9 mouse cellular contexts compared by ENCODE assay signal in the genomic region with DNA sequence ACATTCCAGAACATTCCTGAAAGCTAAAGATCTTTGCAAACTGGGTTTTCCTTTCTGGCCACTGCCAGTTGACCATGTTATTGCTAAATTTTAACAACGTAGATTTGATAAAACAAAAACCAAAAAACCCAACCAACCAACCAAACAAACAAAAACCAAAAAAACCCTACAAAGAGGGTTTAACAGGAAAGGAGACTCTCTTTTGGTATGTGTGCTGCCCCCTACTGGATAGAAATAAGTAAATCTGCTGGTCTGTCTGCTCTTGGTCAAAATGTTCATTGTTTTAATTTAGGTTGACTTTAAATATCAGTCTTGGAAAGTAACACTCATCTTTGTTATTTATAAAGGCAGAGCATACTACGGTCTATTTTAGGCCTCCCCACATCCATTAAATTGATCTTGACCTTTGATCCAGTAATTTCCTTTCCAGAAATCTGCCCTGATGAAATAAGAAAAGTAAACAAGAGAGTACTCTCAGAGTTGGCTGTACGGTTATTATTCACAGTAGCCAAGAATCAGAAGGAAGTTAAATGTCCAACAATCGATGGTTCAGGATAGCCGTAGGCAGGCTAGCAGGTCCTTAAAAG. TPM values are rescaled to one million over a fixed set of nuclear protein-coding genes. Genes with fewer than 3 reads are reported as not detected.
DNase-seq lines count a peak whose midpoint lies in the region; ATAC-seq and TF ChIP-seq lines count a peak whose summit lies in the region.
"Had no signal": no experiment of that assay in that cellular context is flagged by ENCODE, and none has a peak within 500 bp of the region (broad histone marks: within the 10 kb centered on the region; RNA-seq: fewer than 3 reads in every experiment).

No protein-coding gene starts in this region.

- no peak overlapping the region for H3K4me2 ChIP-seq in heart, embryonic 13.5 days
- H3K4me2 ChIP-seq in liver, embryonic 16.5 days (ENCODE audit: low read depth, low read length), result no peak overlapping the region
- H3K4me2 ChIP-seq: neural tube, embryonic 13.5 days had no signal

- peaks cover 26% of the 10 kb centered on the region for H3K4me1 ChIP-seq in heart, embryonic 13.5 days
- H3K4me1 ChIP-seq in liver, embryonic 16.5 days (ENCODE audit: control insufficient read depth, low read depth, low read length), result no peaks in the 10 kb centered on the region; the same call in 1 of the 2 replicates
- H3K4me1 ChIP-seq: neural tube, embryonic 13.5 days had no signal

- POLR2A ChIA-PET in Patski (lab: Charles Lee), result interaction anchor here (0.6 kb wide), 1 partner anchor 13 kb away, joined by 5 read pairs; no protein-coding TSS in a partner anchor

- DNase-seq in heart, adult 11 months, result no peak
- DNase-seq in 416B (ENCODE audit: low read depth) (peak; percentile 62), Patski (ENCODE audit: low read depth, low spot score) (no peak)
- no peak for DNase-seq in spleen, adult 12 weeks (ENCODE audit: low spot score)
- DNase-seq in urinary bladder, postnatal 14 days (ENCODE audit: low spot score), result no peak

- H3K4me3 ChIP-seq in heart, embryonic 13.5 days, result no peak overlapping the region
- no peak overlapping the region for H3K4me3 ChIP-seq in liver, embryonic 16.5 days (ENCODE audit: low read depth, low read length)
- H3K4me3 ChIP-seq: neural tube, embryonic 13.5 days had no signal

- CTCF ChIA-PET in Patski (lab: Charles Lee), result interaction anchor here (1.2 to 2.0 kb wide), 3 partner anchors 22 to 33 kb away, joined by 3 to 8 read pairs (median 5); no protein-coding TSS in a partner anchor

- peak; percentile 59 for TF ChIP-seq CTCF in Patski (IDR thresholded peaks at IDR 0.05)

- in situ Hi-C loops in Patski (cut with MboI; ENCODE audit: low pct_unique_long_range_greater_than_20kb), result no loop called here

- 58% methylated on average over 5 of the region's 5 CpGs for WGBS in heart, embryonic 13.5 days
- 48% methylated on average over 5 of the region's 5 CpGs for WGBS in liver, embryonic 16.5 days (ENCODE audit: insufficient replicate concordance)

- no peak for ATAC-seq in heart, embryonic 13.5 days (ENCODE audit: extremely low read depth, insufficient number of reproducible peaks, low FRiP score, low TSS enrichment)
- ATAC-seq in Patski, result no peak
- ATAC-seq in liver, embryonic 16.5 days (ENCODE audit: low read depth), result no peak
- ATAC-seq in erythroid progenitor cell, adult 5-6 weeks (replicated peaks; ENCODE audit: low FRiP score, poor library complexity, severe bottlenecking), result no peak

- H3K9me3 ChIP-seq in heart, embryonic 13.5 days, result no peaks in the 10 kb centered on the region
- H3K9me3 ChIP-seq in liver, embryonic 16.5 days (replicated peaks; ENCODE audit: control insufficient read depth, low read length), result no peaks in the 10 kb centered on the region
- H3K9me3 ChIP-seq: neural tube, embryonic 13.5 days had no signal

- H3K27ac ChIP-seq in heart, embryonic 13.5 days (replicated peaks), result peak overlapping the region; percentile 42
- peak overlapping the region; percentile 52; the same call in 1 of the 2 replicates for H3K27ac ChIP-seq in liver, embryonic 16.5 days (ENCODE audit: low read length)
- H3K27ac ChIP-seq: neural tube, embryonic 13.5 days had no signal

- H3K36me3 ChIP-seq in heart, embryonic 13.5 days, result no peaks in the 10 kb centered on the region
- no peaks in the 10 kb centered on the region for H3K36me3 ChIP-seq in liver, embryonic 16.5 days (ENCODE audit: control insufficient read depth, insufficient read depth)
- H3K36me3 ChIP-seq: neural tube, embryonic 13.5 days had no signal

- no peak overlapping the region for H3K9ac ChIP-seq in heart, embryonic 13.5 days
- no peak overlapping the region for H3K9ac ChIP-seq in liver, embryonic 16.5 days (ENCODE audit: low read depth, low read length)
- H3K9ac ChIP-seq: neural tube, embryonic 13.5 days had no signal

- no peaks in the 10 kb centered on the region for H3K27me3 ChIP-seq in heart, embryonic 13.5 days (replicated peaks)
- H3K27me3 ChIP-seq in Patski, result no peaks in the 10 kb centered on the region
- H3K27me3 ChIP-seq in liver, embryonic 16.5 days (ENCODE audit: control insufficient read depth, insufficient read depth, low read depth, low read length), result no peaks in the 10 kb centered on the region
- H3K27me3 ChIP-seq: neural tube, embryonic 13.5 days had no signal

RNA-seq across cellular contexts. Expression of gene Prr5l, which starts 54.7 kb away (rescaled TPM):
- polyA plus RNA-seq in heart, embryonic 13.5 days (2015; fragmentation: Nextera tagmentation; extraction: Ambion mirVana), result 8.9 and 11.1 TPM in 2 replicates
- polyA plus RNA-seq in Patski (2021), result 3.8 TPM
- 5.2 and 5.4 TPM in 2 replicates for polyA plus RNA-seq in liver, embryonic 16.5 days (2015; fragmentation: Nextera tagmentation; extraction: Ambion mirVana)
- total RNA-seq in erythroid progenitor cell, adult 5-6 weeks (2015; ENCODE audit: low replicate concordance), result 1.4 TPM in 1 of 2 replicates, not detected in the other
- not detected in 2 replicates for total RNA-seq in erythroid progenitor cell, adult 5-6 weeks (2017; ENCODE audit: low replicate concordance)

RNA-seq across cellular contexts. Expression of gene Commd9, which starts 57.9 kb away (rescaled TPM):
- polyA plus RNA-seq in heart, embryonic 13.5 days (2015; fragmentation: Nextera tagmentation; extraction: Ambion mirVana), result 51.3 and 55.9 TPM in 2 replicates
- polyA plus RNA-seq in Patski (2021), result 52.3 TPM
- 19.9 and 21.7 TPM in 2 replicates for polyA plus RNA-seq in liver, embryonic 16.5 days (2015; fragmentation: Nextera tagmentation; extraction: Ambion mirVana)
- 2.2 and 8.8 TPM in 2 replicates for total RNA-seq in erythroid progenitor cell, adult 5-6 weeks (2015; ENCODE audit: low replicate concordance)
- 13.9 TPM in 1 of 2 replicates, not detected in the other for total RNA-seq in erythroid progenitor cell, adult 5-6 weeks (2017; ENCODE audit: low replicate concordance)
